Mouse (Mus musculus) lung, postnatal 0 days (tissue): ENCODE measurements around the gene Hist2h3c2.

Source experiments
- CTCF ChIP-seq: IDR thresholded peaks from 2 replicates; pipeline ENCODE4 v1.5.1; 2016; ENCODE audit warnings: antibody characterized with exemption, mild to moderate bottlenecking
- EP300 ChIP-seq: IDR thresholded peaks from 2 replicates; pipeline ENCODE4 v1.6.1; 2016; ENCODE audit warnings: antibody characterized with exemption, mild to moderate bottlenecking, control low read depth

DNA sequence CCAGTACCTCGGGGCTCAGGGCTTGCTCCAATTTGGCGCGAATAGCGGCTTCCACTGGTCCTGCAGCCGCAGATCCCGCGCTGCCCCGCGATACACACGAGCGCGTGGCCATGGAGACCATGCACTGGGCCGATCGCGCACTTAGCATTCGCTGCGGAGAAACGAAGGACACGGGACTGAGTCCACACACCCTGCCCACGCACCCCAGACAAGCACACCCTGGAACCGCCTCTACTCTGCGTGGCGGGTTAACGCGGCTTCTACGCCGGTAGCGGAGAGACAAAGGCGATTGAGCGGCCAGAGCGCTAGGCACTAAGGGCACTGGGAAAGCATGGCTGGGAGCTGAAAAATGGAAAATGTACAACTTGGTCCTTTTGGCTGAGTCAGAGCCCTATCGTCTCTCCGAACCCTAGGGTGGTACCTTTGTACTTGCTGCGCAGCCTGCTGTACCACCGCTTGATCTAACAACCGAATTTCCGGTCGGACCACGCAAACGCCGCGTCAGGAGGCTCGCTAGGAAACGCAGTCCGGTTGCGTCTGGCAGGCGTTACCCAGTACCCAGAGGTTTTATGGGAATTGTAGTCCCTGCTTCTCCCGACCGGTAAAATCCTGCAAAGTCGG is 41.7 kb downstream of the Hist2h3c2 start:
- TF ChIP-seq CTCF (peak; percentile 51), EP300 (no peak)
